Mouse (Mus musculus) spleen, embryonic (tissue): ENCODE results near the gene Ttc22.

Experiments
- CTCF ChIA-PET: fragments of 350-600 bp; sonication (Branson Sonifier 250); formaldehyde crosslinking; loops from one replicate; lab custom pipeline; 2022; lab: Charles Lee

Ttc22 gene

GRCm38 (mm10) chr4:106614881-106615280 lies 7.4 kb upstream of the Ttc22 start:
- CTCF ChIA-PET = no interaction called here

GRCm38 (mm10) chr4:106615637-106616036 lies 6.6 kb upstream of the Ttc22 start:
- CTCF ChIA-PET = no interaction called here

DNA sequence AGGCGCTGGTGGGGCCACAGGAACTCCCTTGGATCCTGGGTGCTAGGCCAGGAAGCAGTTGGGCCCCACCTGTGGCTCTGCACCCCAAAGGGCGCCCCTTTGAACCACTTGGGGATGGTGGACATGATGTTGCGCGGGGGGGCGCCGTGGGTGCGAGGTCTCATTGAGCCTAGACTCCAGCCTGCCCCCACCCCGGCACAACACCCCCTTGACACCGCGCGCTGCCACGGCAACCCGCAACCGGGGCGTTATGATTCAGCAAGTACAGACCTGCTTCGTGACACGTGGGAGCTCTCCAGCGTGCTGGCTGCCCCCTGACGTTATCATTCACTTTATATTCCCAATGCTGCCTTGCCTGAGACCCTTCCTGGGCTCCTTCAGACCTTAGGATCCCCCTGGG lies 5.2 kb upstream of the Ttc22 start, which contains the start of gene Lexm:
TSS of gene Lexm (minus strand) at position 186 of the 400 bp plus-strand sequence.
- CTCF ChIA-PET = interaction anchor here (0.6 kb wide), 1 partner anchor 477 kb away, joined by 4 read pairs; no protein-coding TSS in a partner anchor

GRCm38 (mm10) chr4:106618898-106619297 lies 3.3 kb upstream of the Ttc22 start:
- CTCF ChIA-PET = no interaction called here

DNA sequence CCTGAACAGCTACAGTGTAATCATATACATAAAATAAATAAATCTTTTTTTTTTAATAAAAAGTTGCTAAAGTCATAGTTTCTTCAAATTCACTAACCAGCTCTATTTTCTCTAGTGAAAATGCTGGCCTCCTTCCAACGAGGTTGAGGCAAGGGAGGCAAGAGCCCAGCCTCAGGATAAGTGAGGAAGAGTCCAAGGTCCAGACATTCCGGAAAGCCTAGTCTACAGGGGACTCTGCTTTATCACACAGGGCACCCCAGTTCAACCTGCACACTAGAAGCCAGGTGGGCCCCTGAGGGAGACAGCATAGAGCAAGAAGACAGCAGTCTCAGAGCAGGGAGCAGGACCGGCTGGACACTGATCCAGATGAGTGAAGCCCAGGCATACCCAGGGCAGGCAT lies 804 bp upstream of the Ttc22 start:
- CTCF ChIA-PET = no interaction called here

GRCm38 (mm10) chr4:106622712-106623111 lies 480 bp downstream of the Ttc22 start:
- CTCF ChIA-PET = no interaction called here

- CTCF ChIA-PET = no interaction called here
Observed at GRCm38 (mm10) chr4:106624271-106624670, 2.0 kb downstream of the Ttc22 start.

- CTCF ChIA-PET = no interaction called here
Observed at GRCm38 (mm10) chr4:106627809-106628208, 5.6 kb downstream of the Ttc22 start.

GRCm38 (mm10) chr4:106628650-106629360 lies 6.6 kb downstream of the Ttc22 start:
- CTCF ChIA-PET = no interaction called here

- CTCF ChIA-PET = no interaction called here
Observed at GRCm38 (mm10) chr4:106629374-106629773, 7.1 kb downstream of the Ttc22 start.

DNA sequence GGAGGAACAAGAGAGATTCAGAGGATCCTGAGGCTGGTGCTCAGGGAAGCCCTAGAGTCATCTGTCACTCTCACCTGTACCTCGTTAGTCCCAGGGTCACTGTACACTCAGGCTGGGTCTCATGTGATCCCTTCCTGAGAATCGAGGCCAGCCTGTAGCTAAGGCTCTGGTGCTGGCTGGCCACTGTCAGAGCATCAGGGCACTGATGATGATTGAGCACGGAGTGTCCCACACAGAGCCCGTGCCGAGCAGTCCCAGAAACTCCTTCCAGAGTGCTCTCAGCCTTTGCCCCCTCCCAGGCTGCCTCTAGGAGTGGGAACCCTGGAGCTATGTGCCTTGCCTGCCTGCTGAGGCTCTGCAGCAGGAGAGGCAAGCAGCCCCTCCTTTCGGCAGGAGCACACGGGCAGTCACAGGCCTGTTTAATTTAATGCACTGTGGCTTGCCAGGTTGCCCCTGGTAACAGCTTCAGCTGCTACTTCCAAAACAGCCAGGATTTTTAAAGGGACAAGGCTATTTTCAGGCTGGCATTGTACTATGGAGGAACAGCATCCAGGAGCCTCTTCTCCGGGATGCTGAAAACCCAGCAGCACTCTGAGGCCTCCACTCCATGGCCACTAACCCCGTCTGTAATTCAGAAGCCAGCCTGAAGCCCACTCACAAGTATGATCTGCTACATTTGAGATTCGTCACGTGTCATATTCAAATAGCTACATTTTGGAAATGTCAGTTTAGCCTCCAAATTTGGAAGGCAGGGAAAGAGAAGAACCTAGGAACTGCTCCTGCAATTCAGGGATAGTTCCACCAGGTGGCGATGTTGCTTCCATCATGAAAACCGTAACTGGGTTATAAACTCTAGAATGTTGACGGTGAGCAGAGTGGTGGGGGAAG lies 8.3 kb downstream of the Ttc22 start:
- CTCF ChIA-PET = interaction anchor here (0.8 to 1.2 kb wide), 2 partner anchors 78 to 254 kb away, joined by 3 to 6 read pairs; no protein-coding TSS in a partner anchor

DNA sequence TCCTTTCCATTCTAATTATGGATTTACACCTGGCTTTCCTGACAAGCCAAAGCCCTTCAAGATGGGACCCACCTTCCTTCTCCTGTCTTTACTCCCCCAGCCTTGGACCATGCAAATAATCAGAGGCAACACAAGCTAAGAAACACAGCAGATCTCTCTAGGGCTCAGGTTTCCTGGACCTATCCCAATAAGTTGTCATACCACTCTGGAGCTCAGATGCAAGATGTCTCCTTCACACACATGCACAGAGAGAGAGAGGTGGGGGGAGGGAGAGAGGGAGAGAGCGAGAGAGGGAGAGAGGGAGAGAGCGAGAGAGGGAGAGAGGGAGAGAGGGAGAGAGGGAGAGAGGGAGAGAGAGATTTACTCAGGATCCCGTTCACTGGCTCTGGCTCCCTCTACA lies 10.1 kb downstream of the Ttc22 start:
- CTCF ChIA-PET = no interaction called here

- CTCF ChIA-PET = no interaction called here
Observed at GRCm38 (mm10) chr4:106633281-106634085, 11.3 kb downstream of the Ttc22 start.

GRCm38 (mm10) chr4:106634086-106634479 lies 11.9 kb downstream of the Ttc22 start:
- CTCF ChIA-PET = no interaction called here

DNA sequence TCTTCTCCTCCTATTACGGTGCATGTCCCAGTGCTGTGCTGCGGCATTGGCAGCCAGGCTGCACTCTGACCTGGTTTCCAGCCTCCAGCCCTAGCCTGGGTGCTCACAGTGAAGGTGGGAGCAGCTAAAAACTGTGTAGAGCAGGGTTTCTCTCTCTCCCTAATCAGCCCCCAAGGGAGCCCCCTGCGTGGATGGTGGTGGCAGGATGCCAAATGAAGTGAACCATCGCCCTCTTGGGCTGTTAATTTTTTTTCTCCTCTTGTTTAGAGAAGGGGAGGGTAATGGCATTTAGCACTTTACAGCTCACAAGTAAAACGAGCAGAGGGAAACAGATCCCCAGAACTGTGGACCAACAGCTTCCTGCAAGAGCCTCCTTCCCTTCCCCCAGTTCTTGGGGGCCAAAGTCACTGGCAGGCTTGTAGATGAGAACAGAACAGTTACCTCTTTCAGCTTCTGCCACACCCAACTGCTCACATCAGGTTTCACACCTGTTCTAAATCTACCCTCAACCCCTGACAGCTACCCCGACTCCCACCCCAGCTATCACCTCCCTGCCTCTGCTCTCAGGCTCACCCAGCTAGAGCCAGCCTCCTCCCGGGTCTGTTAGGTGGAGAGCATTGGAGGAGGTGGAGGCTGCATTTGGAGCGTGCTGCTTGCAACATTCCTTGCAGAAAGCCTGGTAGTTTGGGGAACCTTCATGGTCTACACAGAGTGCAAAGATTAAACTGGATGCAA lies 21.4 kb downstream of the Ttc22 start:
- CTCF ChIA-PET = no interaction called here

DNA sequence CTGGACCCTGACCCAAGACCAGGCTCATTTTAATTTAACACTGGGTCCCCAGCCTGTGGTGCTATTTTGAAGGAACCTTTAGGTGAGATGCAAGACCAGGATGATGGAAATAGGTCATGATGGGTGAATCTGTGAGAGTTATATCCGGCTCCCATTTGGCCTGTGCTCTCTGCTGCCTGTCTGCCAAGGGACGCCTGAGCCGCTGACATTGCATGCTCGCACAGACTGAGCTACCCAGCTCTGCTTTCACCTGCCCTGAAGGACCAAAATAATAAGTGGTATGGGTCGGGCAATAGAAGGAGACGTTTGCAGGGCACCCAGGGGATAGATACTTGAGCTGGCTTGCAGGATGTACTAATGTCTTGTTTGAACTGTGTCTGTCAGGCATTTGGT lies 22.0 kb downstream of the Ttc22 start:
- CTCF ChIA-PET = no interaction called here

GRCm38 (mm10) chr4:106645797-106646196 lies 23.6 kb downstream of the Ttc22 start:
- CTCF ChIA-PET = interaction anchor here (0.6 kb wide), 1 partner anchor 62 kb away, joined by 3 read pairs; no protein-coding TSS in a partner anchor

GRCm38 (mm10) chr4:106647137-106647536 lies 24.9 kb downstream of the Ttc22 start:
- CTCF ChIA-PET = no interaction called here

GRCm38 (mm10) chr4:106650833-106651527 lies 28.7 kb downstream of the Ttc22 start, which contains the start of gene Pars2:
TSS of gene Pars2 (plus strand) at chr4:106651069.
- CTCF ChIA-PET = interaction anchor here (0.7 kb wide), 1 partner anchor 65 kb away, joined by 3 read pairs; no protein-coding TSS in a partner anchor

DNA sequence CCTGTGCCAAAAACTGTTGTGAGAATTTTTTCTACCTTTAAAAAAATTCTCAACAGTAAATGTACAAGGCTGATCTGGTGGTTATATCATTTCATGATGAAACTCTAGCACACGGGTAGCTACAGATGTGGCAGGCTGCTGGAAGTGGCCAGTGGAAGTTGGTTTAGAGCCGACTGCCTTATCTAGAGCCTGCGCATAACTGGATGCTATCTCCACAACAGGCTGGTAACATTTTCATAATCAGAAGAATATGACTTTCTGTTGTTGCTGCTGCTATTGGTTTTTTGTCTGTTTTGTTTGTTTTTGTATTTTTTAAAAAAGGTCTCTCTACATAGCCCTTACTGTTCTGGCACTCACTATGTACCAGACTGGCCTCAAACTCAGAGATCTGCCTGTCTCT lies 30.3 kb downstream of the Ttc22 start:
- CTCF ChIA-PET = no interaction called here
